Mouse (Mus musculus) embryonic facial prominence, embryonic 15.5 days (tissue): ENCODE data around the gene Wnt3a. TPM values are rescaled to one million over a fixed set of nuclear protein-coding genes. Genes with fewer than 3 reads are reported as not detected.
A peak's percentile ranks its signal among the peaks of the same experiment; 100 is the strongest.

ENCODE experiments used
- ATAC-seq: fragments of 200-750 bp; cut with Nextera tagmentation; 2 replicates; pipeline ENCODE4 v1.8.0; 2017; ENCODE audit warnings: low read depth, moderate TSS enrichment; ENCODE audit not compliant: insufficient number of reproducible peaks, low FRiP score, low TSS enrichment
- H3K27ac ChIP-seq: fragments of 300-500 bp; sonication (generic); replicated peaks from 2 replicates; pipeline ENCODE4 v1.5.1; 2015; ENCODE audit warnings: mild to moderate bottlenecking, inconsistent platforms
- H3K27me3 ChIP-seq: fragments of 300-500 bp; sonication (generic); 2 replicates; pipeline ENCODE4 v1.6.1; 2015; ENCODE audit warnings: inconsistent platforms
- H3K36me3 ChIP-seq: fragments of 300-500 bp; sonication (generic); 2 replicates; pipeline ENCODE4 v1.6.1; 2015; ENCODE audit warnings: mild to moderate bottlenecking, inconsistent platforms
- H3K4me1 ChIP-seq: fragments of 300-500 bp; sonication (generic); 2 replicates; pipeline ENCODE4 v1.6.1; 2015; ENCODE audit warnings: inconsistent platforms
- H3K4me2 ChIP-seq: fragments of 300-500 bp; sonication (generic); replicated peaks from 2 replicates; pipeline ENCODE4 v1.6.1; 2015; ENCODE audit warnings: mild to moderate bottlenecking, inconsistent platforms
- H3K4me3 ChIP-seq: fragments of 300-500 bp; sonication (generic); replicated peaks from 2 replicates; pipeline ENCODE4 v1.5.1; 2015; ENCODE audit warnings: mild to moderate bottlenecking, inconsistent platforms
- H3K9ac ChIP-seq: fragments of 300-500 bp; sonication (generic); 2 replicates; pipeline ENCODE4 v1.6.1; 2015; ENCODE audit warnings: inconsistent platforms
- H3K9me3 ChIP-seq: fragments of 300-500 bp; sonication (generic); replicated peaks from 2 replicates; pipeline ENCODE4 v1.6.1; 2016; ENCODE audit warnings: inconsistent platforms
- WGBS: fragments of 180-500 bp; shearing (Covaris S2); methylation state at CpG from one replicate; pipeline ENCODE4 v1.1.7; 2015; 5-methylcytosine and 5-hydroxymethylcytosine counted together
- polyA plus RNA-seq: library from polyadenylated mRNA; unstranded; fragments of >200 nt; fragmentation: Nextera tagmentation; extraction: Ambion mirVana; gene quantifications from 2 replicates; pipeline ENCODE4 v1.2.1, GENCODE M21; 2015

Wnt3a gene
- polyA plus RNA-seq, 1 experiment from 2014 or later: 3.4 TPM

GRCm38 (mm10) chr11:59228122-59228953 lies 62.2 kb downstream of the Wnt3a start, which contains the start of gene Arf1:
Arf1 (minus strand) TSS chr11:59228270.
- Histone ChIP-seq H3K4me3 (peak within 1 kb of the TSS; percentile 97), H3K27ac (peak within 1 kb of the TSS; percentile 97), H3K36me3 (0 out of 2 replicates have a peak, but pooled peaks cover 3% of the 10 kb centered on the region), H3K4me1 (peaks cover 40% of the 10 kb centered on the region), H3K9ac (peak within 1 kb of the TSS; percentile 100), H3K9me3 (no peaks in the 10 kb centered on the region), H3K27me3 (no peaks in the 10 kb centered on the region), H3K4me2 (peak within 1 kb of the TSS; percentile 61)
- WGBS: 4% methylated on average over 56 of the region's 59 CpGs
- peak; percentile 94 for ATAC-seq

DNA sequence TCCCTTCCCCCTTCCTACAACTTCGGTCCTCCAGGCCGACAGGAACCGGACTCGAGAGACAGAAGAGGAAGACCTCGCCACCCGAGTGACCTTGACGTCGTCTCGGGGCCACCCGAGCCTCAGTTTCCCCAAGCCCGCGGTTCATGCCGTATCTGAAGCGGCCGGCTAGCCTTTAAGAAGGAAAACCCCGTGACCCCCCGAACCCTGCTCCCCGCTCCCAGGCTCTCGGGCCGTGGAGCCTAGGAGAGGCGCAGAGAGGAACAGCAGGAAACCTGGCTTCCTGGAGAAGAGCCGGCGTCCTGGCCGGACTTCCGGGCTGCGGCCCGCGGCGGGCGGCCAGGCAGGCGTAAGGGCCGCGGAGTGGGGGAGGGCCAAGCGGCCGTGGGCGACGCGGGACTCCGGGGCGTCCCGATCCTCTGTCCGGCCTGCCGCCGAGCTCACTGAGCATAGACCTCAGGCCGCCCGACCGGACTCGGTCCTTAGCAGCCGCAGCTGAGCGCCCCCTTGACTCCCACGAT lies 62.9 kb downstream of the Wnt3a start:
- under 1% methylated on average over 42 of the region's 51 CpGs for WGBS
- ATAC-seq: peak; percentile 83
- peak overlapping the region; percentile 97 for H3K27ac ChIP-seq
- H3K27me3 ChIP-seq: no peaks in the 10 kb centered on the region
- no peaks in the 10 kb centered on the region for H3K9me3 ChIP-seq
- peak overlapping the region; percentile 97 for H3K4me3 ChIP-seq
- H3K4me2 ChIP-seq: peak overlapping the region; percentile 60
- peak overlapping the region; percentile 100 for H3K9ac ChIP-seq
- H3K4me1 ChIP-seq: peaks cover 45% of the 10 kb centered on the region
- H3K36me3 ChIP-seq: 0 out of 2 replicates have a peak, but pooled peaks cover 3% of the 10 kb centered on the region

DNA sequence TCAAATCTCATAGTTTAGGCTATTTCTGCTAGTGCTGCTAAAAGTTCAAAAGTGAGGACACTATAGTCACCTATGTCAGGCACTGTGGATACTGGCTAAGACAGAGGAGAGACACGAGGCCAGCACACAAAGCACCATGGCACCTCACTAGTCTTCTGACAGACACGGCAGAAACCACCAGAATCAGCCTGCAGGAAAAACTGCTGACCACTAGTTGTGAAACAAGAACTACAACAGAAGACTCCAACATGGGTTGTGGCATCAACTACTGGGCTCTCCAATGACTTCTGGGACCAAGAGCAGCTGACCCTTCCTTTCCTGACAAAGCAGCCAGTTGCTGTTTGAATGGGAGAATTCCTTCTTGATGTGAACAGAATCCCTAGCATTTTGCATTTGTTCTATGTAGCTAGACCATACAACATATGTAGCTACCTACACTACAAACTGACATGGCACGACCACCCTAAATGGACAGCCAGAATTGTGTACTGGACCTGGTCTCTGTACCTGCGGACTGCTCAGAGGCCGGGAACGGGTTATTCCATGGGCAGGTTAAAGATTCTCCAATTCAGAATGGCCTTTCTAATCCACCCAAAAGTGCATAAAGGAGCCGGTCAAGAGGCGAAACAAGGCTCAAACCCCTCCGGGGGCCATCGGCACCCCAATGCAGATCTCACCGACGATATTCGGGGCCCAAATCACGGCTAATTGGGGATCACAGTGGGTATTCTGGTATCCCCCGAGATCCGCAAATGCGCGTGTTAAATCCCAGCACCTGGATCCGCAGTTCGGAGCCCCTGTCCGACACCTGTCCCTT lies 63.6 kb downstream of the Wnt3a start:
- H3K27me3 ChIP-seq: no peaks in the 10 kb centered on the region
- peaks cover 51% of the 10 kb centered on the region for H3K4me1 ChIP-seq
- ATAC-seq: no peak
- peak overlapping the region; percentile 97 for H3K27ac ChIP-seq
- peak overlapping the region; percentile 100 for H3K9ac ChIP-seq
- H3K9me3 ChIP-seq: no peaks in the 10 kb centered on the region
- H3K4me2 ChIP-seq: peak overlapping the region; percentile 60
- 4% methylated on average over 21 of the region's 21 CpGs for whole genome bisulfite sequencing
- peak overlapping the region; percentile 97 for H3K4me3 ChIP-seq
- 0 out of 2 replicates have a peak, but pooled peaks cover 3% of the 10 kb centered on the region for H3K36me3 ChIP-seq

DNA sequence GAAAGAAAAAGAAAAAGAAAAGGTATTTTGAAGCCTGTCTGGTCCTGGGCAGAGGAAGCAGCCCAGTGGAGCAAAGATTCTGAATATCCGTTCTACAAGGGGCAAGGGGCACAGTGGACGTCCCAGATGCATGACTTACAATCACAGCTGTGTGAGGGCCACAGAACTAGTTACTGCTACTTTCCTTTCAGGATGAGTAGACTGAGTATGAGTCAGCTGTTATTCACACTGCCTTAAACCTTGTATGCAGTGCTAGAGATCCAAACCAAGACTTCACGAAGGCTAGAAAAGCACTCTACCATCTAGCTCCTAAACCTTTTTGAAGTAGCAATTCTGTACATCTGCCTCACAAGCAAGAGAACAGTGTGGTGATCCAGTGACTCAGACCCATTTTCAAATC lies 64.3 kb downstream of the Wnt3a start:
- peak overlapping the region; percentile 100 for H3K9ac ChIP-seq
- H3K9me3 ChIP-seq: no peaks in the 10 kb centered on the region
- ATAC-seq: no peak
- WGBS: 39% methylated on average over 3 of the region's 3 CpGs
- peak overlapping the region; percentile 18; the same call in 1 of the 2 replicates for H3K27ac ChIP-seq
- H3K4me2 ChIP-seq: peak overlapping the region; percentile 60
- H3K4me3 ChIP-seq: peak overlapping the region; percentile 97
- H3K36me3 ChIP-seq: 0 out of 2 replicates have a peak, but pooled peaks cover 3% of the 10 kb centered on the region
- no peaks in the 10 kb centered on the region for H3K27me3 ChIP-seq
- peaks cover 58% of the 10 kb centered on the region for H3K4me1 ChIP-seq

DNA sequence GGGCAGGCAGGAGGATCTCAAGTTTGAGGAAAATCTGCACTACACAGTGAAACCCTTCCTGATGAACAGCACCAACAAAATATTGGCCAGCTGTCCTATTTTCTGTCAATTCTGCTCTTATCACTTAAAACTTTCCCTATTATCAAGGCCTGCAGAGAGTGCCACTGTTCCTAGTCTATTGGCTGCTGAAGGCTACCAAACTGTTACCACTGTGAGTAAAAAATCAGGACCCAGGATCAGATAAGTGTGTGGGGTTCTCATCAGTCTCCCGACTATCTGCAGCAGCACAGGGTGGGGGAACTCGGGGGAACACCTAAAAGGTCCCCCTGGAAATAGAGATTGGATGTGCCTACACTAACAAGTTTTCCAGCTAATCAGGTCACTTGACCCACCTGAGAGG lies 65.4 kb downstream of the Wnt3a start:
- Histone ChIP-seq H3K9ac (no peak overlapping the region), H3K4me1 (peaks cover 60% of the 10 kb centered on the region), H3K9me3 (no peaks in the 10 kb centered on the region), H3K4me3 (peak overlapping the region; percentile 97; the same call in 1 of the 2 replicates), H3K27me3 (no peaks in the 10 kb centered on the region), H3K27ac (no peak overlapping the region), H3K4me2 (peak overlapping the region; percentile 60), H3K36me3 (peaks cover 3% of the 10 kb centered on the region; the same call in 1 of the 2 replicates)
- no peak for ATAC-seq
- WGBS: 83% methylated on average over 2 of the region's 2 CpGs

GRCm38 (mm10) chr11:59224470-59224869 lies 66.1 kb downstream of the Wnt3a start:
- 41% methylated on average over 2 of the region's 2 CpGs for WGBS
- Histone ChIP-seq H3K36me3 (peaks cover 6% of the 10 kb centered on the region; the same call in 1 of the 2 replicates), H3K27ac (no peak overlapping the region), H3K9me3 (no peaks in the 10 kb centered on the region), H3K4me3 (no peak overlapping the region), H3K4me1 (peaks cover 63% of the 10 kb centered on the region), H3K9ac (no peak overlapping the region), H3K4me2 (no peak overlapping the region), H3K27me3 (no peaks in the 10 kb centered on the region)
- no peak for ATAC-seq

DNA sequence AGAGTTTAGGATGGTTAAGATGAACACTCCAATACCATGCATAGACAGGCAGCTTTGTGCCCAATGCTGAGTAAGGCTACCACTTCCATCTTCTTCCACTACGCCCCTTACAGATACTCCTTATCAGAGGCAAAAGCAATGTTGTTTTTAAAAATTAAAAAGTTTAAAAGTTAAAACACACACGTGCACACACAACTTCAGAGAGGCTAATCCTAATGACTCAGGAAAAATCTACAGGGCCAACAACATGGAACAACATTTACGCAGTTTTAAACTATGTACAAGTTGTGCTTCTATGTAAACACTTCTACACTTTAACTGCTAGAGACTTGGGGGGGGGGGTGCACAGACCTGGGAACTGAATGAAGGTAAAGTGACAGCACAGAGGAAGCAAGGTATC lies 66.5 kb downstream of the Wnt3a start:
- Histone ChIP-seq H3K36me3 (peaks cover 7% of the 10 kb centered on the region; the same call in 1 of the 2 replicates), H3K27ac (no peak overlapping the region; the same call in 1 of the 2 replicates), H3K4me1 (peaks cover 65% of the 10 kb centered on the region), H3K27me3 (no peaks in the 10 kb centered on the region), H3K9ac (no peak overlapping the region), H3K4me3 (no peak overlapping the region), H3K9me3 (no peaks in the 10 kb centered on the region), H3K4me2 (no peak overlapping the region)
- no peak for ATAC-seq
- 93% methylated on average over 3 of the region's 3 CpGs for WGBS

DNA sequence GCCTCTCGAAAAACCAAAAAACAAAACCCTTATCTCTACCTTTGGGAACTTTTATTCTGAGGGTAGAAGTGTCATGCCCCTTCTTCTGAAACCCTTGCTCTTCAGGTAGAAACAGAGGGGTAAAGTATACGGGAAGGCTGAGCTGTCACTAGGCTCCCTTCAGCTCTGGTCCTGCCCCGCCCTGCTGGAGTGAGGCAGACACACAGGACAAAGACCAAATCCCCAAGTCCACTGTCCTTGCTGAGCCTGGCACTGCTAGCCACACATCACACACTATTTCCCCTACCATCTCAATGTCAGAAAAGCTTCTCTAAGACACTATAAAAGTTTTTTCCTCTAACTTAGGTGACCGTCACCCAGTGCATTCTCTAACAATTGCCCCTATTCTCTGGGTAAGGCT lies 68.2 kb downstream of the Wnt3a start:
- H3K27ac ChIP-seq: no peak overlapping the region
- peaks cover 14% of the 10 kb centered on the region; the same call in 1 of the 2 replicates for H3K36me3 ChIP-seq
- ATAC-seq: no peak
- H3K4me2 ChIP-seq: no peak overlapping the region
- peaks cover 75% of the 10 kb centered on the region for H3K4me1 ChIP-seq
- WGBS: 84% methylated on average over 4 of the region's 4 CpGs
- no peaks in the 10 kb centered on the region for H3K27me3 ChIP-seq
- no peak overlapping the region for H3K4me3 ChIP-seq
- H3K9me3 ChIP-seq: no peaks in the 10 kb centered on the region
- no peak overlapping the region for H3K9ac ChIP-seq

DNA sequence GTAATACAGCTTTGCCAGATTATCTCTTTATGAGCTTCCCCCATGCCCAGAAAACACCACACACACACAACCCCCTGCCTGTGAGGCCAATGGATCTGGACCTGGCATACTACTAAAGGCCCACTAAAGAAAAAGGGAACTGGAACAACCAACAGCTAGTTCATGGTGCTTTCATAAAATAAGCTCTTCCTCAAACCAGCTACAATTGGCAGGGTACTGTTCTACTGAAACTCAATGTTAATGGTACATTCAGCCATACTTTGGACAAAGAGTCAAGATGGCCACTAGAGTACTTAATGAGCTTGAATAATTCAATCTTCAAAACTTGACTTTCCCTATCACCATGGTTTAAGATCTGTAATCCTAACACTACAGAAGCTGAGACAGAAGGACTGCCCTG lies 68.9 kb downstream of the Wnt3a start:
- no peak for ATAC-seq

GRCm38 (mm10) chr11:59219064-59219463 lies 71.5 kb downstream of the Wnt3a start:
- Histone ChIP-seq H3K4me1 (peaks cover 55% of the 10 kb centered on the region), H3K36me3 (peaks cover 24% of the 10 kb centered on the region), H3K4me2 (0 out of 2 replicates have a peak overlapping the region, but pooled peaks have one; percentile 21), H3K9ac (no peak overlapping the region), H3K9me3 (no peaks in the 10 kb centered on the region), H3K4me3 (no peak overlapping the region), H3K27me3 (no peaks in the 10 kb centered on the region), H3K27ac (peak overlapping the region; percentile 75)
- ATAC-seq: no peak

More for the DNA sequence above, 68.9 kb downstream of the Wnt3a start:
- Histone ChIP-seq H3K27ac (no peak overlapping the region), H3K4me1 (peaks cover 77% of the 10 kb centered on the region), H3K4me3 (no peak overlapping the region), H3K36me3 (peaks cover 14% of the 10 kb centered on the region; the same call in 1 of the 2 replicates), H3K9ac (no peak overlapping the region), H3K9me3 (no peaks in the 10 kb centered on the region), H3K4me2 (no peak overlapping the region), H3K27me3 (no peaks in the 10 kb centered on the region)
